Mouse (Mus musculus): ENCODE data around the gene Tbc1d17.

Gene Tbc1d17

GRCm38 (mm10) chr7:44868919-44869696, 20.2 kb upstream of the Tbc1d17 start:
- DNase-seq (ENCODE audit: low spot score in 2 of 2): peak; percentile 65 to 72

GRCm38 (mm10) chr7:44868465-44868864, 19.6 kb upstream of the Tbc1d17 start:
- DNase-seq (ENCODE audit: low spot score in 2 of 2): no peak

GRCm38 (mm10) chr7:44867802-44868201, 18.9 kb upstream of the Tbc1d17 start:
- no peak for DNase-seq (ENCODE audit: low spot score in 2 of 2)

GRCm38 (mm10) chr7:44867010-44867702, 18.3 kb upstream of the Tbc1d17 start:
- no peak for DNase-seq (ENCODE audit: low spot score in 2 of 2)

- DNase-seq (ENCODE audit: low spot score in 2 of 2): peak in 1 of 2 experiments; percentile 51
Observed at GRCm38 (mm10) chr7:44866276-44867009, 17.6 kb upstream of the Tbc1d17 start.

- DNase-seq (ENCODE audit: low spot score in 2 of 2): no peak
Observed at GRCm38 (mm10) chr7:44864595-44865542, 16.0 kb upstream of the Tbc1d17 start.

- DNase-seq (ENCODE audit: low spot score in 2 of 2): no peak
Observed at GRCm38 (mm10) chr7:44863982-44864494, 15.2 kb upstream of the Tbc1d17 start.

- DNase-seq (ENCODE audit: low spot score in 2 of 2): no peak
Observed at GRCm38 (mm10) chr7:44863210-44863609, 14.3 kb upstream of the Tbc1d17 start.

GRCm38 (mm10) chr7:44862434-44862833, 13.6 kb upstream of the Tbc1d17 start:
- no peak for DNase-seq (ENCODE audit: low spot score in 2 of 2)

- no peak for DNase-seq (ENCODE audit: low spot score in 2 of 2)
Observed at GRCm38 (mm10) chr7:44861429-44861816, 12.5 kb upstream of the Tbc1d17 start.

GRCm38 (mm10) chr7:44860576-44861428, 11.9 kb upstream of the Tbc1d17 start:
- DNase-seq (ENCODE audit: low spot score in 2 of 2): no peak

GRCm38 (mm10) chr7:44859896-44860295, 11.0 kb upstream of the Tbc1d17 start:
- no peak for DNase-seq (ENCODE audit: low spot score in 2 of 2)

- no peak for DNase-seq (ENCODE audit: low spot score in 2 of 2)
Observed at GRCm38 (mm10) chr7:44857905-44858304, 9.0 kb upstream of the Tbc1d17 start.

- peak; percentile 74 to 77 for DNase-seq (ENCODE audit: low spot score in 2 of 2)
Observed at GRCm38 (mm10) chr7:44857042-44857552, 8.2 kb upstream of the Tbc1d17 start, which contains the start of gene Pnkp. Gene Pnkp (plus strand): TSS chr7:44857139.

- DNase-seq (ENCODE audit: low spot score in 2 of 2): no peak
Observed at GRCm38 (mm10) chr7:44856265-44856916, 7.5 kb upstream of the Tbc1d17 start.

GRCm38 (mm10) chr7:44855036-44855435, 6.2 kb upstream of the Tbc1d17 start:
- DNase-seq (ENCODE audit: low spot score in 2 of 2): no peak

- DNase-seq (ENCODE audit: low spot score in 2 of 2): peak; percentile 84
Observed at GRCm38 (mm10) chr7:44854356-44855031, 5.6 kb upstream of the Tbc1d17 start.

- DNase-seq (ENCODE audit: low spot score in 2 of 2): no peak
Observed at GRCm38 (mm10) chr7:44853596-44854355, 4.9 kb upstream of the Tbc1d17 start.
